Comparison of ENCODE assay signal across 8 mouse cellular contexts in the genomic region with DNA sequence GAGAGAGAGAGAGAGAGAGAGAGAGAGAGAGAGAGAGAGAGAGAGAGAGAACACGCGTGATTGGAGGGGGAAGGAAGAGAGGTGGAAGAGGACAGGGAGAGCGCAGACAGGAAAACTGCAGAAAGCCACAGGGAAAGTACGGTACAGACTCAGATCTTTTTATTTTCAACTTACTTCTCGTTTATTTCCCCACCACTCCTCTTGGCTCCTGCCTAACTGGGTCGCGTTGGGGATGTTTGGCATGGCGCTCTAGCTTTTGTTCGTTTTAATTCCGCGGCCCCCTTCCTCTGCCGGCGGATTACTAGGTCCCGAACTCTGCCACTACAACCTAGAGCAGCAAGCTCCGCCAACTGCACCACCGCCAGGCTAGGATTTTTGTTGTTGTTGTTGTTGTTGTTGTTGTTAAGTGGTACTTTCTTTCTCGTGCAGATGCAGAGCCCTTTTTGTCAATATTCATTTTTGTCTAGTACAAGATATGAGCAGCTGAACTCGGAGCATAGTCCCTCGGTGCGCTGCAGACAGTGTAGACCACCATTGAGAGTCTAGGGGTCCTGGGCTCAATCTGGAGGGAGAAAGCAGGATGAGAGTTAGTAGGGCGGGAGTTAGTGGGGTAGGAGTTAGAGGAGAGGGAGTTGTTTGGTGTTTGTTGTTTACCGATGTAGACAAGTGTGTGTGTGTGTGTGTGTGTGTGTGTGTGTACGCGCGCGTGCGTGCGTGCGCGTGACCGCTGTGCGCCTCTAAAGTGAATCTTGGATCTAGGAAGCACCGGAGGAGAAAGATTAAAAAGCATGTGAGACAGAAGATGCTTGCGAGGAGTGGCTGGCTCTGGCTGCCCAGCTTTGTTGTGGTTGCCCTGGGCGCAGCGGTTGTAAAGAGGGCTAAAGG. TPM values are rescaled to one million over a fixed set of nuclear protein-coding genes. Genes with fewer than 3 reads are reported as not detected.
DNase-seq lines count a peak whose midpoint lies in the region; ATAC-seq and TF ChIP-seq lines count a peak whose summit lies in the region.

No protein-coding gene starts in this region.

- H3K4me3 ChIP-seq in forebrain, embryonic 15.5 days: peak overlapping the region; percentile 79
- peak overlapping the region; percentile 82 for H3K4me3 ChIP-seq in kidney, postnatal 0 days (replicated peaks; ENCODE audit: low read depth, low read length)
- peak overlapping the region; percentile 83 for H3K4me3 ChIP-seq in midbrain, embryonic 10.5 days

- peak; percentile 36 for ATAC-seq in forebrain, embryonic 15.5 days (replicated peaks)
- ATAC-seq in kidney, postnatal 0 days (replicated peaks; ENCODE audit: low FRiP score, low read depth): 0 out of 2 replicates have a peak, but pooled peaks have one; percentile 2

- TF ChIP-seq CTCF in kidney, postnatal 0 days (IDR thresholded peaks at IDR 0.05; ENCODE audit: low read depth): no peak

- peak overlapping the region; percentile 78 for H3K4me2 ChIP-seq in forebrain, embryonic 15.5 days (replicated peaks)
- H3K4me2 ChIP-seq in kidney, postnatal 0 days (ENCODE audit: low read length): peak overlapping the region; percentile 79

- H3K9ac ChIP-seq in forebrain, embryonic 15.5 days (replicated peaks): peak overlapping the region; percentile 81
- H3K9ac ChIP-seq in kidney, postnatal 0 days (ENCODE audit: low read depth, low read length): peak overlapping the region; percentile 96

- H3K9me3 ChIP-seq in forebrain, embryonic 15.5 days: no peaks in the 10 kb centered on the region
- H3K9me3 ChIP-seq in kidney, postnatal 0 days (replicated peaks; ENCODE audit: low read length): no peaks in the 10 kb centered on the region
- no peaks in the 10 kb centered on the region for H3K9me3 ChIP-seq in midbrain, embryonic 10.5 days (replicated peaks)

- peak; percentile 22 for DNase-seq in kidney, adult 9 months
- DNase-seq in kidney, adult 18-20 months: no peak
- peak; percentile 59 for DNase-seq in R1 (ENCODE audit: low read depth, low spot score)
- DNase-seq in kidney, postnatal 0 days (ENCODE audit: low spot score): no peak
- DNase-seq in midbrain, embryonic 10.5 days (ENCODE audit: low spot score): peak; percentile 70
- DNase-seq in c-Kit-positive CD71-positive TER-119-positive erythroid progenitor cells, embryonic 14.5 days (ENCODE audit: low spot score): no peak
- no peak for DNase-seq in layer of hippocampus, adult 9-10 months (ENCODE audit: low spot score)

- H3K27me3 ChIP-seq in forebrain, embryonic 15.5 days: no peaks in the 10 kb centered on the region
- H3K27me3 ChIP-seq in kidney, postnatal 0 days (ENCODE audit: insufficient read depth, low read length): no peaks in the 10 kb centered on the region
- peaks cover 47% of the 10 kb centered on the region for H3K27me3 ChIP-seq in midbrain, embryonic 10.5 days (ENCODE audit: low read depth, poor library complexity, severe bottlenecking)

- peaks cover 6% of the 10 kb centered on the region; the same call in 1 of the 2 replicates for H3K4me1 ChIP-seq in forebrain, embryonic 15.5 days
- H3K4me1 ChIP-seq in kidney, postnatal 0 days (replicated peaks; ENCODE audit: insufficient read depth, low read length): no peaks in the 10 kb centered on the region
- peaks cover 64% of the 10 kb centered on the region for H3K4me1 ChIP-seq in midbrain, embryonic 10.5 days

- WGBS in forebrain, embryonic 15.5 days: under 1% methylated on average over 35 of the region's 36 CpGs
- under 1% methylated on average over 36 of the region's 36 CpGs for WGBS in kidney, postnatal 0 days
- WGBS in midbrain, embryonic 10.5 days: under 1% methylated on average over 36 of the region's 36 CpGs

- no peaks in the 10 kb centered on the region for H3K36me3 ChIP-seq in forebrain, embryonic 15.5 days
- no peaks in the 10 kb centered on the region for H3K36me3 ChIP-seq in kidney, postnatal 0 days (ENCODE audit: insufficient read depth, low read length)
- no peaks in the 10 kb centered on the region for H3K36me3 ChIP-seq in midbrain, embryonic 10.5 days

- peak overlapping the region; percentile 99 for H3K27ac ChIP-seq in forebrain, embryonic 15.5 days (replicated peaks)
- H3K27ac ChIP-seq in kidney, postnatal 0 days: peak overlapping the region; percentile 97
- H3K27ac ChIP-seq in midbrain, embryonic 10.5 days (replicated peaks): peak overlapping the region; percentile 94

RNA-seq across cellular contexts. Expression of gene Meis2, which starts 0.7 kb away (rescaled TPM):
- polyA plus RNA-seq in forebrain, embryonic 15.5 days (2015; fragmentation: Nextera tagmentation; extraction: Ambion mirVana): 155 and 167 TPM in 2 replicates
- 52.8 and 60.4 TPM in 2 replicates for polyA plus RNA-seq in kidney, postnatal 0 days (2015; fragmentation: Nextera tagmentation; extraction: Ambion mirVana)
- polyA plus RNA-seq in midbrain, embryonic 10.5 days (2016; fragmentation: Nextera tagmentation; extraction: Ambion mirVana): 34.4 and 44.0 TPM in 2 replicates

Comparison
In these comparisons a context has a peak if more than half of its experiments do, and no peak if none do; other contexts are left out.
1. DNase-seq: peak in kidney, adult 9 months (single experiment), R1 (single experiment) and midbrain, embryonic 10.5 days (single experiment); none in kidney, adult 18-20 months (single experiment), kidney, postnatal 0 days (single experiment), c-Kit-positive CD71-positive TER-119-positive erythroid progenitor cells, embryonic 14.5 days (single experiment) and layer of hippocampus, adult 9-10 months (single experiment).
2. Peak in every context shown above with its lines, with median percentiles within 50 percentile points of each other: H3K27ac ChIP-seq and H3K4me3 ChIP-seq.